Mouse (Mus musculus): ENCODE data around the gene Mfsd14a. TPM values are rescaled to one million over a fixed set of nuclear protein-coding genes. Genes with fewer than 3 reads are reported as not detected.

The Mfsd14a gene
- polyA plus RNA-seq, 2 experiments = 43.3 to 80.5 TPM

DNA sequence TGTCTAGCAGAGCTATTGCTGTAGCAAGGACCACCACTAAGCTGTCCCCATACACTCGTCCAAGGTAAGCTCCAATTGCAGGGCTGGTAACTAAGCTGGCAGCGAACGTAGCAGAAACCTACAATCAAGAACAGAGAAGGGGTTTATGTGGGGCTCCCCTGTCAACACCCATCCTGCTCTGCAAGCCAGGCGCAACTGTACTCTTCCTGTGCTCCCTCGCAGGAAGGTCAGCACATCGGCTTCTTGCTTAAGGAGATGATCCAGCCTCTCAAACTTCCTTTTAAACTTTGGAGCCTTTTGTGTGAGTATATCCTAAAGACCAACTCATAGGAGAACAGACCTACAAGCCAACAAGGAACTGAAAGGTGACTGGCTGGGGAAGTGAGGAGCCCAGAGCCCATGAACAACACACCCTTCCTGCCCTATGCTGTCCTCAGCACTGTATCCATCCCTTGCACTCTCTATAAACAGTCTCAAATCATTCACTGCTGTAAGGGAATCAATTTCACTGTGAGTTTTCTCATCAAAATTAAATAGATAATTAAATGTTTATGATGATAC, 20.6 kb downstream of the Mfsd14a start:
- TF ChIP-seq POLR2A (IDR thresholded peaks at IDR 0.05; ENCODE audit: borderline replicate concordance, extremely low read depth, insufficient read depth, insufficient read length) = no peak
- Histone ChIP-seq H3K27ac (replicated peaks; ENCODE audit: low read depth, low read length) (no peak overlapping the region), H3K36me3 (ENCODE audit: control insufficient read depth, insufficient read depth, low read length) (peaks cover 82% of the 10 kb centered on the region), H3K27me3 (ENCODE audit: control insufficient read depth, insufficient read depth, low read length) (no peaks in the 10 kb centered on the region), H3K9ac (ENCODE audit: low read depth, low read length, severe bottlenecking) (no peak overlapping the region), H3K4me3 (replicated peaks; ENCODE audit: low read length) (no peak overlapping the region), H3K4me1 (ENCODE audit: control insufficient read depth, insufficient read depth, low read length) (no peaks in the 10 kb centered on the region), H3K4me2 (replicated peaks; ENCODE audit: low read depth, low read length, severe bottlenecking) (no peak overlapping the region), H3K9me3 (ENCODE audit: control insufficient read depth, low read length) (no peaks in the 10 kb centered on the region)
- ATAC-seq (ENCODE audit: low FRiP score, low read depth) (no peak), DNase-seq (ENCODE audit: low spot score) (no peak)
- 86% methylated on average over 6 of the region's 6 CpGs for WGBS

DNA sequence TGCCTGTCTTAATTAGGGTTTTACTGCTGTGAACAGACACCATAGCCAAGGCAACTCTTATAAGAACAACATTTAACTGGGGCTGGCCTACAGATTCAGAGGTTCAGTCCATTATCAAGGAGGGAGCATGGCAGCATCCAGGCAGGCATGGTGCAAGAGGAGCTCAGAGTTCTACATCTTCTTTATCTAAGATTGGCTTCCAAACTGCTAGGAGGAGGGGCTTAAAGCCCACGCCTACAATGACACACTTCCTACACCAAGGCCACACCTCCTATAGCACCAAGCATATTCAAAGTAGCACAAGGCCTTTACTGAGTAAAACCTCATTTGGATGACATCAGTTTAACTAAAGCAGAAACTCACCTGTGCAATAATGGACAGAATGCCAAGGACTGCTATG, 22.5 kb downstream of the Mfsd14a start:
- Histone ChIP-seq H3K4me1 (ENCODE audit: control insufficient read depth, insufficient read depth, low read length) (no peaks in the 10 kb centered on the region), H3K4me2 (replicated peaks; ENCODE audit: low read depth, low read length, severe bottlenecking) (no peak overlapping the region), H3K27me3 (ENCODE audit: control insufficient read depth, insufficient read depth, low read length) (no peaks in the 10 kb centered on the region), H3K27ac (replicated peaks; ENCODE audit: low read depth, low read length) (no peak overlapping the region), H3K9ac (ENCODE audit: low read depth, low read length, severe bottlenecking) (no peak overlapping the region), H3K4me3 (replicated peaks; ENCODE audit: low read length) (no peak overlapping the region), H3K9me3 (ENCODE audit: control insufficient read depth, low read length) (no peaks in the 10 kb centered on the region), H3K36me3 (ENCODE audit: control insufficient read depth, insufficient read depth, low read length) (peaks cover 84% of the 10 kb centered on the region)
- WGBS = 81% methylated on average over 1 of the region's 1 CpGs
- ATAC-seq (ENCODE audit: low FRiP score, low read depth) = no peak
- no peak for DNase-seq (ENCODE audit: low spot score)
- no peak for TF ChIP-seq POLR2A (IDR thresholded peaks at IDR 0.05; ENCODE audit: borderline replicate concordance, extremely low read depth, insufficient read depth, insufficient read length)

DNA sequence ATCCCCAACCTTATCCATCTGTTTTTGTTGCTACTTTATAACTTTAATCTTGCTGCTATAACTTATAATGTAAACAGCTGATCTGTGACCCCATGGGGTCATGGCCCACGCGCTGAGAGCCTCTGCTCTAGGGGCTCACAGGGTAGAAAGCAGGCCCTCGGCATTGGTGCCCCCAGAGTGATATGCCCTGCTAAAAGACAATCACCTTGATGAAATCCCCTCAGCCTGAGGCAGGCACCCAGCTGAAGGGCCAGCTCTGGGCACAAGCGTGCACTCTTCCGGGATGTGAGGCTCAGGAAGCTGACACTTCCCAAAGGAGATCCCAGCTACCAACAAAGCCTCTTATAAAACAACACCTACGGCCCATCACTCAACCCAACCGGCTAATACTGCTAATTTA, 23.9 kb downstream of the Mfsd14a start:
- no peaks in the 10 kb centered on the region for H3K4me1 ChIP-seq (ENCODE audit: control insufficient read depth, insufficient read depth, low read length)
- H3K9ac ChIP-seq (ENCODE audit: low read depth, low read length, severe bottlenecking) = no peak overlapping the region
- 85% methylated on average over 7 of the region's 7 CpGs for WGBS
- ATAC-seq (ENCODE audit: low FRiP score, low read depth) (no peak), DNase-seq (ENCODE audit: low spot score) (no peak)
- TF ChIP-seq POLR2A (IDR thresholded peaks at IDR 0.05; ENCODE audit: borderline replicate concordance, extremely low read depth, insufficient read depth, insufficient read length) = no peak
- no peak overlapping the region for H3K4me2 ChIP-seq (replicated peaks; ENCODE audit: low read depth, low read length, severe bottlenecking)
- H3K4me3 ChIP-seq (replicated peaks; ENCODE audit: low read length) = no peak overlapping the region
- no peak overlapping the region for H3K27ac ChIP-seq (replicated peaks; ENCODE audit: low read depth, low read length)
- H3K27me3 ChIP-seq (ENCODE audit: control insufficient read depth, insufficient read depth, low read length) = no peaks in the 10 kb centered on the region
- H3K9me3 ChIP-seq (ENCODE audit: control insufficient read depth, low read length) = no peaks in the 10 kb centered on the region
- peaks cover 88% of the 10 kb centered on the region for H3K36me3 ChIP-seq (ENCODE audit: control insufficient read depth, insufficient read depth, low read length)

DNA sequence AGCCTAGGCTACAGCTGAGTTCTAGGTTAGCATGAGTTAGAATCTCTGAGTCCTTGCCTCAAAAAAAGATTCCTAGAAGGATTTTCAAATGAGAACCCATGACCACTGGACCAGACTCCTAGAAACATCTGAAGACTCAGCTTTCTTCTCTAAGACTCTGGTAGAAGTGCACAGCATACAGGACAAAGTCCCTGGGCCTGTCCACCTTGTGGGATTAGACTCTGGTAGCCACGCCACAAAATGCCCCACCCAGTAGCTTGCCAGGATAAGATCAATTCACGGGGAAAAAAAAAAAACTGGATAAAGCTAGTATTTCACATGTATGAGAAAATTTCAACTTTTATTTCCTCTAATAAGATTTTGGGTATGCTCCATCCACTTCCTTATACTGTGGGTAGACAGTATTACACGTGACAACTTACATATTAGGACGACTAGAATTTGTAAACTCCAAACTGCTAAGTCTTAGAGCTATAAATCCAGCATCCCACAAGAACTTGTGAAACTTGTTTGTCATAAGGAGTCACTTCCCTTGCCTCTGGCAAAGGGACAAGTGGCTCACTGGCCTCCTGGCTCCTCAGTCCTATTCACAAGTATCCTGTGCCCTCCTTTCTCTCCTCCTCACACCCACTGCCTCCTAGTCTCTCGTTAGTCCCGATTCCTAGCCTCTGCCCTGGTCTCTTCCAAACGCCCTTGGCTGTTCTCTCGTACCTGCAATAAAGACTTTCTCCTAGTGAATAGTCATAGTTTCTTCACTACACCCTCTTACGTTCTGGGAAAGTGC, 24.6 kb downstream of the Mfsd14a start:
- WGBS = 84% methylated on average over 9 of the region's 9 CpGs
- no peak for ATAC-seq (ENCODE audit: low FRiP score, low read depth)
- no peak overlapping the region for H3K4me3 ChIP-seq (replicated peaks; ENCODE audit: low read length)
- H3K27ac ChIP-seq (replicated peaks; ENCODE audit: low read depth, low read length) = no peak overlapping the region
- no peak overlapping the region for H3K9ac ChIP-seq (ENCODE audit: low read depth, low read length, severe bottlenecking)
- H3K9me3 ChIP-seq (ENCODE audit: control insufficient read depth, low read length) = no peaks in the 10 kb centered on the region
- no peak overlapping the region for H3K4me2 ChIP-seq (replicated peaks; ENCODE audit: low read depth, low read length, severe bottlenecking)
- TF ChIP-seq POLR2A (IDR thresholded peaks at IDR 0.05; ENCODE audit: borderline replicate concordance, extremely low read depth, insufficient read depth, insufficient read length) = no peak
- peaks cover 88% of the 10 kb centered on the region for H3K36me3 ChIP-seq (ENCODE audit: control insufficient read depth, insufficient read depth, low read length)
- no peaks in the 10 kb centered on the region for H3K27me3 ChIP-seq (ENCODE audit: control insufficient read depth, insufficient read depth, low read length)
- no peak for DNase-seq (ENCODE audit: low spot score)
- H3K4me1 ChIP-seq (ENCODE audit: control insufficient read depth, insufficient read depth, low read length) = no peaks in the 10 kb centered on the region

DNA sequence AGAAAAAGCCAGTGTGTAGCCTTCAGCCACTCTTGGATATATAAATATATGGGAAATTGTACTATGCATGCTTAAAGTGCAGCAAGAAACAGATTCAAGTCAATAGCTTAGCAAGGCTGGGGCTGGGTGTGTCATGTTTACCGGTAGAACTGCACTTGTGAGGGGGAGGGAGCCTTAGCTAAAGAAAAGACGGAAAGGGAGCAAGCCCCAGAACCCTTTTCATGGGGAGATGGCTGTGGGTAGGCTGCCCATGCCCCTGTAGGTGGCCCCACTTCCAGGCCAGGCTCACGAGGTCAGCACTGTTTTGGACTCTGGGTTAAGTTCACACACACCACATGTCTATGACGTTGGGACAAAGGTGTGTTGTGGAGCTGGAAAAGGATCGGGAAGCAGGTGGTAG, 26.7 kb downstream of the Mfsd14a start:
- no peak for DNase-seq (ENCODE audit: low spot score)
- Histone ChIP-seq H3K27ac (replicated peaks; ENCODE audit: low read depth, low read length) (no peak overlapping the region), H3K4me1 (ENCODE audit: control insufficient read depth, insufficient read depth, low read length) (no peaks in the 10 kb centered on the region), H3K4me2 (replicated peaks; ENCODE audit: low read depth, low read length, severe bottlenecking) (no peak overlapping the region), H3K36me3 (ENCODE audit: control insufficient read depth, insufficient read depth, low read length) (peaks cover 87% of the 10 kb centered on the region), H3K9me3 (ENCODE audit: control insufficient read depth, low read length) (no peaks in the 10 kb centered on the region), H3K4me3 (replicated peaks; ENCODE audit: low read length) (no peak overlapping the region), H3K9ac (ENCODE audit: low read depth, low read length, severe bottlenecking) (no peak overlapping the region), H3K27me3 (ENCODE audit: control insufficient read depth, insufficient read depth, low read length) (no peaks in the 10 kb centered on the region)
- 79% methylated on average over 5 of the region's 5 CpGs for WGBS
- TF ChIP-seq POLR2A (IDR thresholded peaks at IDR 0.05; ENCODE audit: borderline replicate concordance, extremely low read depth, insufficient read depth, insufficient read length) = no peak
- ATAC-seq (ENCODE audit: low FRiP score, low read depth) = no peak
